ENCODE assay signal across 8 mouse cellular contexts in genomic region chr2:136891951-136892371, GRCm38 (mm10). TPM values are rescaled to one million over a fixed set of nuclear protein-coding genes. Genes with fewer than 3 reads are reported as not detected.
DNase-seq lines count a peak whose midpoint lies in the region; ATAC-seq lines count a peak whose summit lies in the region.

No protein-coding gene starts in this region.

- peak; percentile 85 for ATAC-seq in erythroblast, adult 5-6 weeks (replicated peaks; ENCODE audit: low FRiP score, poor library complexity, severe bottlenecking)
- ATAC-seq in kidney, embryonic 15.5 days (replicated peaks; ENCODE audit: low FRiP score) = peak; percentile 82
- ATAC-seq in monocyte, adult 5-6 weeks (replicated peaks; ENCODE audit: insufficient number of reproducible peaks, low FRiP score, low TSS enrichment, poor library complexity, severe bottlenecking) = peak; percentile 90

- DNase-seq in B cell, adult 2 months = peak; percentile 92 to 95
- peak; percentile 100 for DNase-seq in brain, adult 2 months (ENCODE audit: low read depth, low spot score)
- peak; percentile 98 for DNase-seq in heart, embryonic 10.5 days (ENCODE audit: low spot score)
- peak; percentile 93 for DNase-seq in liver
- DNase-seq in spleen, postnatal 4 days (ENCODE audit: low spot score in 2 of 2) = peak; percentile 91 to 92

- H3K36me3 ChIP-seq in heart, embryonic 10.5 days = no peaks in the 10 kb centered on the region
- H3K36me3 ChIP-seq in kidney, embryonic 15.5 days = no peaks in the 10 kb centered on the region

- WGBS in heart, embryonic 10.5 days = 0% methylated on average over 23 of the region's 23 CpGs
- under 1% methylated on average over 23 of the region's 23 CpGs for WGBS in kidney, embryonic 15.5 days

- H3K27ac ChIP-seq in heart, embryonic 10.5 days = peak overlapping the region; percentile 98
- peak overlapping the region; percentile 97 for H3K27ac ChIP-seq in kidney, embryonic 15.5 days

- peak overlapping the region; percentile 85 for H3K4me3 ChIP-seq in heart, embryonic 10.5 days
- H3K4me3 ChIP-seq in kidney, embryonic 15.5 days (replicated peaks) = peak overlapping the region; percentile 89

- H3K9ac ChIP-seq in kidney, embryonic 15.5 days = peak overlapping the region; percentile 60

- H3K4me1 ChIP-seq in heart, embryonic 10.5 days = peaks cover 5% of the 10 kb centered on the region; the same call in 1 of the 2 replicates
- H3K4me1 ChIP-seq in kidney, embryonic 15.5 days = peaks cover 8% of the 10 kb centered on the region

- no peaks in the 10 kb centered on the region for H3K9me3 ChIP-seq in heart, embryonic 10.5 days
- H3K9me3 ChIP-seq in kidney, embryonic 15.5 days (replicated peaks) = no peaks in the 10 kb centered on the region

- H3K4me2 ChIP-seq in kidney, embryonic 15.5 days = peak overlapping the region; percentile 55

- H3K27me3 ChIP-seq in heart, embryonic 10.5 days (ENCODE audit: insufficient read depth, poor library complexity, severe bottlenecking) = no peaks in the 10 kb centered on the region
- H3K27me3 ChIP-seq in kidney, embryonic 15.5 days = no peaks in the 10 kb centered on the region

RNA-seq across cellular contexts. Expression of gene AL731706.1, which starts 0.8 kb away (rescaled TPM):
- 3.6 TPM in 1 of 2 replicates, not detected in the other for total RNA-seq in erythroblast, adult 5-6 weeks (2015; ENCODE audit: low replicate concordance)
- total RNA-seq in erythroblast, adult 5-6 weeks (2017; ENCODE audit: low replicate concordance) = 2.4 TPM in 1 of 2 replicates, not detected in the other
- polyA plus RNA-seq in heart, embryonic 10.5 days (2016; fragmentation: Nextera tagmentation; extraction: Ambion mirVana) = 29.2 and 39.2 TPM in 2 replicates
- polyA plus RNA-seq in kidney, embryonic 15.5 days (2015; fragmentation: Nextera tagmentation; extraction: Ambion mirVana) = 30.7 and 38.3 TPM in 2 replicates
- 0.75 to 13.1 TPM (median 5.0 TPM) in 3 replicates for total RNA-seq in monocyte, adult 5-6 weeks (2017)

RNA-seq across cellular contexts. Expression of gene Mkks, which starts 0.8 kb away (rescaled TPM):
- total RNA-seq in erythroblast, adult 5-6 weeks (2015; ENCODE audit: low replicate concordance) = 4.2 TPM in 2 replicates
- total RNA-seq in erythroblast, adult 5-6 weeks (2017; ENCODE audit: low replicate concordance) = 1.2 and 7.0 TPM in 2 replicates
- polyA plus RNA-seq in heart, embryonic 10.5 days (2016; fragmentation: Nextera tagmentation; extraction: Ambion mirVana) = 17.0 and 17.8 TPM in 2 replicates
- 14.0 and 14.1 TPM in 2 replicates for polyA plus RNA-seq in kidney, embryonic 15.5 days (2015; fragmentation: Nextera tagmentation; extraction: Ambion mirVana)
- 7.8 to 10.7 TPM (median 8.8 TPM) in 3 replicates for total RNA-seq in monocyte, adult 5-6 weeks (2017)

RNA-seq across cellular contexts. Expression of gene Slx4ip, which starts 0.9 kb away (rescaled TPM):
- total RNA-seq in erythroblast, adult 5-6 weeks (2015; ENCODE audit: low replicate concordance) = 7.1 and 7.5 TPM in 2 replicates
- 7.5 and 11.3 TPM in 2 replicates for total RNA-seq in erythroblast, adult 5-6 weeks (2017; ENCODE audit: low replicate concordance)
- 4.9 and 5.9 TPM in 2 replicates for polyA plus RNA-seq in heart, embryonic 10.5 days (2016; fragmentation: Nextera tagmentation; extraction: Ambion mirVana)
- polyA plus RNA-seq in kidney, embryonic 15.5 days (2015; fragmentation: Nextera tagmentation; extraction: Ambion mirVana) = 7.5 and 8.3 TPM in 2 replicates
- 1.5 to 5.4 TPM (median 4.8 TPM) in 3 replicates for total RNA-seq in monocyte, adult 5-6 weeks (2017)

RNA-seq across cellular contexts. Expression of gene AL731706.2, which starts 6.5 kb away (rescaled TPM):
- total RNA-seq in erythroblast, adult 5-6 weeks (2015; ENCODE audit: low replicate concordance) = not detected in 2 replicates
- total RNA-seq in erythroblast, adult 5-6 weeks (2017; ENCODE audit: low replicate concordance) = not detected in 2 replicates
- 52.5 and 54.5 TPM in 2 replicates for polyA plus RNA-seq in heart, embryonic 10.5 days (2016; fragmentation: Nextera tagmentation; extraction: Ambion mirVana)
- 37.8 and 55.1 TPM in 2 replicates for polyA plus RNA-seq in kidney, embryonic 15.5 days (2015; fragmentation: Nextera tagmentation; extraction: Ambion mirVana)
- total RNA-seq in monocyte, adult 5-6 weeks (2017) = 13.4 to 63.0 TPM in 2 of 3 replicates, not detected in the other

Comparison
In these comparisons a context has a peak if more than half of its experiments do, and no peak if none do; other contexts are left out.
1. Peak in every context shown above with its lines: DNase-seq, ATAC-seq, H3K4me3 ChIP-seq and H3K27ac ChIP-seq.